Mouse (Mus musculus) CD4-positive, CD25-positive, alpha-beta regulatory T cell, adult 2 months (primary cell): ENCODE results near the gene Cep104.

ENCODE experiments used
- DNase-seq: peaks from one replicate; pipeline ENCODE4 v3.0.0-alpha.2; 2012; ENCODE audit warnings: low read depth, low spot score

Gene Cep104

GRCm38 (mm10) chr4:153974431-153975291 lies at the start of gene Cep104, which contains the start of gene Dffb:
TSS of gene Cep104 (plus strand) at chr4:153975194.
TSS of gene Dffb (minus strand) at chr4:153975126.
- DNase-seq, result peak; percentile 93

GRCm38 (mm10) chr4:153928772-153929299 lies 46.2 kb upstream of the Cep104 start:
- DNase-seq, result no peak

GRCm38 (mm10) chr4:153929425-153929824 lies 45.6 kb upstream of the Cep104 start:
- DNase-seq, result no peak

GRCm38 (mm10) chr4:153929921-153930320 lies 45.1 kb upstream of the Cep104 start:
- DNase-seq, result no peak

GRCm38 (mm10) chr4:153943243-153943642 lies 31.8 kb upstream of the Cep104 start:
- peak; percentile 21 for DNase-seq

GRCm38 (mm10) chr4:153944261-153944660 lies 30.7 kb upstream of the Cep104 start:
- DNase-seq, result no peak

GRCm38 (mm10) chr4:153945741-153946140 lies 29.3 kb upstream of the Cep104 start:
- no peak for DNase-seq

GRCm38 (mm10) chr4:153950372-153950771 lies 24.6 kb upstream of the Cep104 start:
- no peak for DNase-seq

GRCm38 (mm10) chr4:153951150-153951549 lies 23.8 kb upstream of the Cep104 start:
- DNase-seq, result no peak

- no peak for DNase-seq
Observed at GRCm38 (mm10) chr4:153951692-153952091, 23.3 kb upstream of the Cep104 start.

- DNase-seq, result no peak
Observed at GRCm38 (mm10) chr4:153955651-153956050, 19.3 kb upstream of the Cep104 start.

GRCm38 (mm10) chr4:153956569-153957405 lies 18.2 kb upstream of the Cep104 start, which contains the start of gene A430005L14Rik:
TSS of gene A430005L14Rik (plus strand) at chr4:153957237.
- DNase-seq, result peak; percentile 97

- peak; percentile 20 for DNase-seq
Observed at GRCm38 (mm10) chr4:153957444-153958250, 17.3 kb upstream of the Cep104 start.

GRCm38 (mm10) chr4:153962631-153963030 lies 12.4 kb upstream of the Cep104 start:
- no peak for DNase-seq

GRCm38 (mm10) chr4:153966651-153967050 lies 8.3 kb upstream of the Cep104 start:
- DNase-seq, result no peak

GRCm38 (mm10) chr4:153967556-153967955 lies 7.4 kb upstream of the Cep104 start:
- DNase-seq, result no peak

GRCm38 (mm10) chr4:153968063-153968462 lies 6.9 kb upstream of the Cep104 start:
- no peak for DNase-seq

- DNase-seq, result no peak
Observed at GRCm38 (mm10) chr4:153975292-153975662, 283 bp downstream of the Cep104 start.

- peak; percentile 17 for DNase-seq
Observed at GRCm38 (mm10) chr4:153975768-153976167, 774 bp downstream of the Cep104 start.

- DNase-seq, result no peak
Observed at GRCm38 (mm10) chr4:153979243-153979642, 4.2 kb downstream of the Cep104 start.

GRCm38 (mm10) chr4:153980470-153980869 lies 5.5 kb downstream of the Cep104 start:
- DNase-seq, result no peak
